Mouse (Mus musculus): ENCODE measurements around the gene Zfp286.
A peak's percentile ranks its signal among the peaks of the same experiment; 100 is the strongest.

Zfp286 gene

DNA sequence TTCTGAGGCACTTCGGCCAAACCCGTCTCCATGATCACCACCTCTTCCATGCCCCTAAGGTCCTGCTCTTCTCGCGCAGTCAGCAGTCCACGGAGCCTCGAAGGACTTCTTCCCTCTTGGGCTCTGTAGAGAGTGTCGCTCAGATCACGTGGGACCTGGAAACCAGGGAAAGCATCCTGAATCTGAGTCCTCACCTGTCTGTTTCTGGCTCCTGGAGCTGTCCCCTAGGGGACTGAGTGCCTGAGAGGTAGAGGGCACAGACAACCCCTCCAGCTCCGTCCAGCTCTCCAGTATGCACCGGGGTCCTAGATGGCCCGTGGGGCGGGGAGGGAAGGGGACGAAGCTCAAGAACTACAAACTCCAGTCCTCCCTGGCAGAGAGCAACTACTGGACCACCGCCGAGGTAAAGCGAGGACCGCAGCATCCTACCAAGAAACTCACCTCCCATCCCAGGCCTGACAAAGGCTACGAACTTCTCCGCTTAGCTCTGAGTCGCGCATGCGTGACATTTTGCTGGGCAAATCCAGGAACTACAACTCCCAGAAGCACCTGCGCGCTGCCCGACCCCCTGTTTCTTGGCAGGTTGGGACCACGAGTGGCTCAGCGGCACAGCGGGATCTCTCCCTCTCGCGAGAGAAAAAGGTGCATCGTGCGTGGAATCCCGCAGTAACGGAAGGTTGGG is at the start of gene Zfp286:
Gene Zfp286 (minus strand): TSS at position 528 of the 682 bp plus-strand sequence.
- peak; percentile 88 for ATAC-seq (ENCODE audit: insufficient number of reproducible peaks, low FRiP score, low TSS enrichment)

DNA sequence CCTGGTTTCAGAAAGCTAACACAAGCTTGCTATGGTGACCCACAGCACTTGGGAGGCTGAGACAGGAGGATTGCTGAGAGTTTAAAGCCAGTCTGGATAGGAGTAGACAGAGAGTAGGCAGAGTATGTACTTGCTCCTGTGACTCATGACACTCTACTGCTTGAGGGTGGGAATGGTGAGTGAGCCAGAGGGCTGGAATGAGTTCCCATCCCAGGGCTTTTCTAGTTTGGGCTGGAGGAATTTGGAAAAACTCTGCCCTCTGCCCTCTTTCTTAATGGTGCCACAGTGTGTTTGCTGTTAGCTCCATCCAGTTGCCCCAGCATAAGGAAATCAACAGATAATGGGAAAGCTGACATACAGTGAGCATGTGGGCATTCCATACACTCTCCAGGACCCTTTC is 42.6 kb upstream of the Zfp286 start:
- no peak for ATAC-seq (ENCODE audit: insufficient number of reproducible peaks, low FRiP score, low TSS enrichment)

- ATAC-seq (ENCODE audit: insufficient number of reproducible peaks, low FRiP score, low TSS enrichment), result no peak
These were observed 41.1 kb upstream of the Zfp286 start for GRCm38 (mm10) chr11:62830387-62830786.

DNA sequence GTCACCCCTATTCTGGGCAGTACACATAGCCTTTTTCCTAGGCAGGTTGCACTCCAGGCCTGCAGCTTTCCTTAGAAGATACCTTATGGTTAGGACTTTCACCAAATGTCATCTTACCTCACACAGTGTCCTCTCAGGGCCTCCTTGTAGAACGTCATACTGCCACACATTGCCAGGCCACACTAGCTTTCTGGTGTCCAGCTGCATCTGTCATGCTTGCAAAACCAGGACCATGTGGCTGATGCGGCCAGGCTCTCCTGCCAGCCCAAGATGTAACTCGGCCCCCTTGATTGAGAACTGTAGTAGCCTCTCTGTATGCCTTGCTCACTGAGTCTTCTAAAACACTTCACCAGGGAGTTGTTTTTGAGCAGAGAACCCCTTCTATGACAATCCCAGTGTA is 38.6 kb upstream of the Zfp286 start:
- ATAC-seq (ENCODE audit: insufficient number of reproducible peaks, low FRiP score, low TSS enrichment), result no peak

DNA sequence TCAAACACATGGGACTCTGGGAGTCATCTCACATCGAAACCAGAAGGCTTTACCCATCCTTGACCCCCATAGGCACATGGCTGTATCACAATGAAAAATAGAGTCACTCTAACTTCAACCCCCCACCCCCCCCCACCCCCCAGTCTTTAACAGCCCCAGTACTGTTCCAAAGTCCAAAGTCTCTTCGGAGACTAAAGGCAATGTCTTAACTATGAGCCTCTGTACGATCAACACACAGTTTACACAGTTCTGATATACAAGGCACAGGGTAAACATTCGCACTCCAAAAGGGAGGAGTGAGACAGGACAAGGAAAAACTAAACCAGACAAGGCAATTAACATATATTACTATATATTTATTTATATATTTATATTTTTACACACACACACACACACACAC is 37.9 kb upstream of the Zfp286 start:
- no peak for ATAC-seq (ENCODE audit: insufficient number of reproducible peaks, low FRiP score, low TSS enrichment)

GRCm38 (mm10) chr11:62826106-62826733 is 37.0 kb upstream of the Zfp286 start:
- no peak for ATAC-seq (ENCODE audit: insufficient number of reproducible peaks, low FRiP score, low TSS enrichment)

DNA sequence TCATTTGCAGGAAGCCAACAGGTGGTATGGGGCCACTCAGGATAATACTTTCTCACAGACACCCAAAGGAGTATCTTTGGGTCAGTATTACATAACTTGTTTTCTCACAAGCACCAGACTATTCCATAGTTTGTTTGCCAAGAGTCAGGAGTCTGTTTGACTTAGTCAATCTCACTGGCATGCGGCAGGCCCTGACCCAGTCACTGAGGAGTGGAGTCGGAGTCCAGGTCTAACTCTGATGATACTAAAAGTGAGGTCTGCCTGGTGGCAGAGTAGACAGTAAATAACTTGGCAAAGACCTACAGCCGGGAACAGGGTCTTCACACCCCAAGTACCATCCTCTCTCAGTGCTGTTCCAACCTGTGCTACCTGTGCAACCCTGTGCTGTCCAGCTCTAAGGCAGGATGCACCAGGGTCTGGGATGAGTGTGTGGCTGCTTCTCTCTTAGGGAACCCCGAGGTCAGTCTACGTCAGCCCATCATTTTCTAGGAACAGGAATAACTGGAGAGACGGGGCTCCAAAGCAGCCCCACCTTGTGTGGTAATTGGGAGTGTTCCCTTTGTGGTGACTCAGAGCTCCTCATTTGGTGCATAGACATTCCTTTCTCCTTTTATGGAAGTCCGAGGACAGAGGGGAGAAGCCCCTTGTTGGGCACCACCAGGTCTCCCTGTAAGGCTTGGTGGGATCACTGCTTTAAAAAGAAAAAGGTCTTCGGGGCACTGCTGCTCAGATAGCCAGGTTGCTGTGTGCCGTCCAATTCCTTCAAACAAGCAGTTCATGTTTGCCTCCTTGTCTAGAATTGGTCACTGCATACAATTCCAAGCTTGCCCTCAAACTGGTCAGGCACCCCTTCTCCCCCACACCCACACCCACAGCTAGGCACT is 36.2 kb upstream of the Zfp286 start:
- ATAC-seq (ENCODE audit: insufficient number of reproducible peaks, low FRiP score, low TSS enrichment), result no peak

- no peak for ATAC-seq (ENCODE audit: insufficient number of reproducible peaks, low FRiP score, low TSS enrichment)
These were observed 34.9 kb upstream of the Zfp286 start for GRCm38 (mm10) chr11:62824211-62824610.

GRCm38 (mm10) chr11:62821893-62822292 is 32.6 kb upstream of the Zfp286 start:
- no peak for ATAC-seq (ENCODE audit: insufficient number of reproducible peaks, low FRiP score, low TSS enrichment)

DNA sequence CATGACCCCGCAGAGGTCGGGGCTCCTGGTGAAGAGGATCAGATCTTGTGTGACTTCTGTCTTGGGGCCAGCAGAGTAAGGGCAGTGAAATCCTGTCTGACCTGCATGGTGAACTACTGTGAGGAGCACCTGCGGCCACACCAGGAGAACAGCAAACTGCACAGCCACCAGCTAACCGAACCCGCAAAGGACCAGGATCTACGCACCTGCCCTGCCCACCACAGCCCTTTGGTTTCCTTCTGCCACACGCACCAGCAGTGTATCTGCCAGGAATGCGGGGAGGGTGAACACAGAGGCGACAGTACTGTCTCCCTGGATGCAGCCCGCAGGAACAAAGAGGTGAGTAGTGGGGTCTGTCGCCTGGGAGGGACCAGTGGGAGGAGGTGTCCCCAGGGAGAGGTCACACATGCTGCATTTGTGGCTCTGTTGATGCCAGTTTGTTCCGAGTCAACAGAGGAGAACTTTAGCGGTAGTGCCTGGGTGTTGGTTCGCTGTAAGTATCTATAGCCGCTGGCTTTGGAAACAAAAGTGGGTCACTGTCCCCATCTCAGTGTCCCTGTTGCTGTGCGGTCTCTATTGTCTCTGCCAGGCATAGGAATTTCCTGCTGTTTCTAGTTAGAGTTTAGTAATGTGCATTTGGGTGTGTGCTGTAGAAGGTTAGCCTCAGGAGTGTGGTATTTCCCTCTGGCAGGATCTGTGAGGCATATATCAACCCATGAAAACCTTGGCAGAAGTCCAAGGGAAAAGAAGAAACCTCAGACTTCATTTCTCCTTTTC is 31.6 kb upstream of the Zfp286 start:
- 0 out of 2 replicates have a peak, but pooled peaks have one; percentile 45 for ATAC-seq (ENCODE audit: insufficient number of reproducible peaks, low FRiP score, low TSS enrichment)

GRCm38 (mm10) chr11:62820059-62820541 is 30.8 kb upstream of the Zfp286 start, which contains the start of gene Trim16:
Trim16 (plus strand) TSS chr11:62820231.
- peak; percentile 52; the same call in 1 of the 2 replicates for ATAC-seq (ENCODE audit: insufficient number of reproducible peaks, low FRiP score, low TSS enrichment)

GRCm38 (mm10) chr11:62819059-62819686 is 29.9 kb upstream of the Zfp286 start:
- no peak for ATAC-seq (ENCODE audit: insufficient number of reproducible peaks, low FRiP score, low TSS enrichment)

DNA sequence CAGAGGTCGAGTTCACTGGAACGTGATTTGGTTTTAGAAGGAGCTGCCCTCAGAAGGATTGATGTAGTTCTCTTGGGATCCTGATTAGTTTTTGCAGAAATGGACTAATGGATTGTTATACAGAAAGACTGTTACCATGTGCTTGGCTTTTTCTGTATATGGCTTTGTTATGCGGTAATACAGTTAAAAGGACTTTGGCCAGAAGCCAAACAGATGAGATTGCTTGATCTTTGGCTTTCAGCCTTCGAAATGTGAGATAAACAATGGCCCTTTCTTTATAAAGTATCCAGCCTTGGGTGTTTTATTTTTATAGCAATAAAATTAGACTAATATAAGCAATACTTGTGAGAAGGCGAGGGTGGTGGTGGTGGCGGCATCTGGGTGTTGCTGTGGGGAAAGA is 27.3 kb upstream of the Zfp286 start:
- no peak for ATAC-seq (ENCODE audit: insufficient number of reproducible peaks, low FRiP score, low TSS enrichment)

DNA sequence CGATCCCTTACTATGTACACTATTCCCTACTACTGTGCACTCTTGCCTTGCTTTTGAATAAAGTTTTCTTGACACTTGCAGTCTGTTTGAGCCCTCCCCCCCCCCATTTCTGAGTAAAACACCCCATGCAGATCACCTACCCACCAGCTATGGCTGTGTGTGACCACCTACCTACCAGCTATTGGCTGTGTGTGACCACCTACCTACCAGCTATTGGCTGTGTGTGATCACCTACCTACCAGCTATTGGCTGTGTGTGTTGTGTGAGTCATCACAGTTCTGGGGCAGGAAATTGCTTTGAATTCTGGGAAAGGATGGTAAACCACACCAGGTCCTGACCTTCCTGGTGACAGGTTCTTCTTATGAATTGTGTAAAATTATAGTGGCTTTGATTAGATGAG is 26.2 kb upstream of the Zfp286 start:
- ATAC-seq (ENCODE audit: insufficient number of reproducible peaks, low FRiP score, low TSS enrichment), result no peak

- ATAC-seq (ENCODE audit: insufficient number of reproducible peaks, low FRiP score, low TSS enrichment), result no peak
These were observed 25.4 kb upstream of the Zfp286 start for GRCm38 (mm10) chr11:62814625-62815024.

- no peak for ATAC-seq (ENCODE audit: insufficient number of reproducible peaks, low FRiP score, low TSS enrichment)
These were observed 24.8 kb upstream of the Zfp286 start for GRCm38 (mm10) chr11:62813970-62814624.

GRCm38 (mm10) chr11:62813497-62813896 is 24.2 kb upstream of the Zfp286 start:
- no peak for ATAC-seq (ENCODE audit: insufficient number of reproducible peaks, low FRiP score, low TSS enrichment)

DNA sequence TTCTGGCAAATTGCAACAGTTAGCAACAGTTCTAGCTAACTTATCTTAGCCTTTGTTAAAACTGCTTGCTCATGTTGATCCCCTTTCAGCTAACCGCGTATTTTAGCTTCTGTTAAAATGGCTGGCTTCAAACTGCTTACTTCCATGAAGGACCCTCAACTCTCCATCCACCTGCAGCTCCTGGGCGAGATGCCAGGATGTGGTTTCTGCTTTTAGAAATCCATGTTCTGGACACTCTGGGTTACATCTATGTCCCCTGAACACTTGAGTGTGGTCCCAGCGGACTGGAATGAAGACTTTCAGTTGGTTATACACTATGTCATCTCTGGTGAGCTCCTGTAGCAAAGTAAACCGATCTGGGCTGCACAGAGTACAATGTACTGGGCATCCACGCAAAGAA is 23.0 kb upstream of the Zfp286 start:
- ATAC-seq (ENCODE audit: insufficient number of reproducible peaks, low FRiP score, low TSS enrichment), result no peak

- no peak for ATAC-seq (ENCODE audit: insufficient number of reproducible peaks, low FRiP score, low TSS enrichment)
These were observed 19.9 kb upstream of the Zfp286 start for GRCm38 (mm10) chr11:62809201-62809600.
